Mouse (Mus musculus): ENCODE measurements around the gene Rab27a. TPM values are rescaled to one million over a fixed set of nuclear protein-coding genes. Genes with fewer than 3 reads are reported as not detected.

The Rab27a gene
- polyA plus RNA-seq, 1 experiment from 2014 or later, result 3.5 TPM

DNA sequence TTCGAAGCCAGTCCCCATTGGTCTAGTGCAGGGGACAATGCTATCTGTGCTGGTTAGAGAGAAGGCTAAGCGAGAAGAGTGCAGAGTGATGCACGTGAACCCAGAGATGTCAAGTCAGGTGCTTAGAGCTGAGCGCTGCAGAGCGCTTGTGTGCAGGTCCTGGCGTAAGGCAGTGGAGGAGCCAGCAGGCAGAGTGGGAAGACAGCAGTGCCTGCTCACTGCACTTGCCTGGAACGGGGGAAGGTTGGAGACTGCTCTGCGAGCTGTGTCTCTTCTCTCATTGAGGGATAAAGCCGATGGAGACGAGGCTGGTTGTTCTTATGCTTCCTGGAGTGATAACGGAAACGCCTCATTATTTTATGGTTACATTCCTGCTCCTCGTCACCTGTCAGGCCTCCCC is 29.9 kb upstream of the Rab27a start:
- Histone ChIP-seq H3K4me2 (no peak overlapping the region), H3K27me3 (replicated peaks) (no peaks in the 10 kb centered on the region), H3K4me1 (no peaks in the 10 kb centered on the region), H3K4me3 (no peak overlapping the region), H3K9ac (no peak overlapping the region), H3K27ac (replicated peaks) (no peak overlapping the region), H3K36me3 (peaks cover 93% of the 10 kb centered on the region), H3K9me3 (no peaks in the 10 kb centered on the region)
- WGBS, result 65% methylated on average over 13 of the region's 13 CpGs
- no peak for ATAC-seq (ENCODE audit: extremely low read depth, insufficient number of reproducible peaks, low FRiP score, low TSS enrichment)

DNA sequence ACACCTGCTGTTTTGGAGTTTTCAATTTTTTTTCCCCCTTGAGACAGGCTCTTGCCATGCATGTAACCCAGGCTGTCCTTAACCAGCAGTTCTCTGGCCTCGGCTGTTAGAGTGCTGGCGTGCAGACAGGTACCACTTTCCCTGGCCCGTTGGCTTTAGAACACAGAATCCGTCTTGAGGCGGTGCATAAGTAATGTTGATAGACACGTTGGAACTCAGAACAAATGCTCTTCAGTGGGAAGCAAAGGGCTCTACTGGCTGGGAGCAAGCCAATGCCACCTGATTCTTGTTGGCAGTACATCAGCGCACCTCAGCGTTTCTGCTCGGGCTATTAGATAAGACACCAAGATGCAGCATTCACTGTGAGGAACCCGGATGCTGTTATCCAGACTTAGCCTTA is 24.8 kb upstream of the Rab27a start:
- no peak overlapping the region for H3K4me3 ChIP-seq
- H3K36me3 ChIP-seq, result peaks cover 62% of the 10 kb centered on the region
- WGBS, result 87% methylated on average over 10 of the region's 10 CpGs
- no peaks in the 10 kb centered on the region for H3K9me3 ChIP-seq
- H3K4me1 ChIP-seq, result no peaks in the 10 kb centered on the region
- H3K9ac ChIP-seq, result no peak overlapping the region
- H3K4me2 ChIP-seq, result no peak overlapping the region
- no peak for ATAC-seq (ENCODE audit: extremely low read depth, insufficient number of reproducible peaks, low FRiP score, low TSS enrichment)
- H3K27me3 ChIP-seq (replicated peaks), result no peaks in the 10 kb centered on the region
- H3K27ac ChIP-seq (replicated peaks), result no peak overlapping the region

DNA sequence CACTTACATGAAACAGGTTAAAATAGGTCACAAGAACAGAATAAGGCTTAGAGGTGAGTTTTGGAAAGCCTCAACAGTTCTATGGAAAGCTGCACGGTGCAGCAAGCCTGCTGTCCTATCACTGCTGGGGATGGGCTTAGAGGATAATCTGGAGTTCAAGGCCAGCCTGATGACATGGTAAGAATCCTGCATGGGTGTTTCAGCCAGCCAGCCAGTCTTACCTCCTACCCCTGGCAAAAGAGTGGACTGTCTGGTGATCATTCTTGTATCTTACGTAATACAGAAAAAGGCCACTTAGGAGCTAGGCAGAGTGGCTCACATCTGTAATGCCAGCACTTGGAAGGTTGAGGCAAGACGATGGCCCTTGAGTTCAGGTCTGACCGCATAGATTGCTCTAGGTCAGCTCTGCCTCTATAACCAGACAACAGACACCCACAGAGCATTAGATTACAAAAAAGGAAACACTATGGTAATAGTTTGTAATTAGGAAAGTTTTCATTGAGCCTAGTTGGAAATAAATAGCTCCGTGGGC is 24.0 kb upstream of the Rab27a start:
- no peak overlapping the region for H3K27ac ChIP-seq (replicated peaks)
- WGBS, result 82% methylated on average over 5 of the region's 5 CpGs
- peaks cover 2% of the 10 kb centered on the region for H3K4me1 ChIP-seq
- peaks cover 57% of the 10 kb centered on the region for H3K36me3 ChIP-seq
- no peak for ATAC-seq (ENCODE audit: extremely low read depth, insufficient number of reproducible peaks, low FRiP score, low TSS enrichment)
- H3K9me3 ChIP-seq, result no peaks in the 10 kb centered on the region
- no peak overlapping the region for H3K4me2 ChIP-seq
- H3K27me3 ChIP-seq (replicated peaks), result no peaks in the 10 kb centered on the region
- no peak overlapping the region for H3K9ac ChIP-seq
- no peak overlapping the region for H3K4me3 ChIP-seq

DNA sequence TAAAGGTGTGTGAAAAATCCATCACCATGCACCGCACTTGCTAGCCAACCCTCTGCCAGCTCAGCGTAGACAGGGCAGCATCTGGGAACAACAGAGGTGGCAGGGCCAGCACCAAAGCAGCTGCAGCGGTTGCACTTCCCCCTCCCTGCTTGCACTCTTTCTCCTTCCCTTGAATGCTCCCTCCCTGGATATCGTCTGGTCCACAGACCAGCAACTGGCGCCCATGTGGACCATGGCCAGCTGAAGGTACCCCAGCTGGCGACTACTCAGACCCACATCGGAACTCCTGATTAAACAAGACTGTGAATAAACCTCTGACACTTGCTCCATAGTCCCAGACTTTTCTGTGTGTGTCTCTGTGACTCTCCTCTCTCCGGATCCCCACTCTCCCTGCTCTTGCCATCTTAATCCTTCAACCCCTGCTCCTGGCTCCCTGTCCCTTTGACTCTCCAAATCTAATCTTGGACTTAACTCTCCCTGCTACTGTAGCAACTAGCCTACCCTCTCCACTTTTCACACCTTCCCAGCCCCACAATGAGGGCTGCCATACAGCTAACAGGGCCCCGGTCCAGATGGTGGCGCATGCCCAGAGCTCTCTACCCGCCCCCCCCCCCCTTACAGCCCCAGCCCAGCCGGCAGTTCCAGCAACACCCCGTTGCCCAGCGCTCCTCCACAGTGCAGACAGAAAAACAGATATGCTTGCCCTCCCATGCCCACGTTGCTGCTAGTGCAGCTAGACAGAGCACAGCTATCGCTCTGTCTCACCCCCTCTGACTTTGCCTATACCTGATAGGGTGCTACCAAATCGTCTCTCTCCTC is 18.6 kb upstream of the Rab27a start:
- Histone ChIP-seq H3K27ac (replicated peaks) (peak overlapping the region; percentile 55), H3K9ac (peak overlapping the region; percentile 65), H3K9me3 (no peaks in the 10 kb centered on the region), H3K4me1 (peaks cover 12% of the 10 kb centered on the region), H3K4me3 (peak overlapping the region; percentile 24), H3K27me3 (replicated peaks) (no peaks in the 10 kb centered on the region), H3K36me3 (peaks cover 27% of the 10 kb centered on the region), H3K4me2 (peak overlapping the region; percentile 61)
- WGBS, result 16% methylated on average over 17 of the region's 17 CpGs
- peak; percentile 77 for ATAC-seq (ENCODE audit: extremely low read depth, insufficient number of reproducible peaks, low FRiP score, low TSS enrichment)

DNA sequence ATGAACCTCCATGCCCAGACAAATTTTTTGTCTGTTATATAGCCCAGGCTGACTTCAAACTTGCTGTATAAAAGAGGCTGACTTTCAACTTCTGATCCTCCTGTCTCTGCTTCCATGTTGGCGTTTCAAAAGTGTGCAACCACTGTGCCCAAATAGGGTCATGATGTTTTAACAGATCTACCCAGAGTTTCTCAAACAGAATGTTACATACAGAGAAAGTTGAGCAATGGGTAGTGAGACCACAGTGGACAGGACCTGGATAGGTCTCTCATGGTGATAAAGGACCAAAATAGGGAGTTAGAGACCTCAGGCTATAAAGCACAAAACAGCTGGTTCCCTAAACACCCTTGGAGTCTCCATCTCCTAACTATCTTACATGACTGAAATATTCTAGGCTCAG is 14.2 kb upstream of the Rab27a start:
- Histone ChIP-seq H3K9ac (no peak overlapping the region), H3K27me3 (replicated peaks) (no peaks in the 10 kb centered on the region), H3K9me3 (no peaks in the 10 kb centered on the region), H3K4me3 (no peak overlapping the region), H3K36me3 (peaks cover 54% of the 10 kb centered on the region), H3K4me2 (no peak overlapping the region), H3K27ac (replicated peaks) (no peak overlapping the region), H3K4me1 (peaks cover 12% of the 10 kb centered on the region)
- no peak for ATAC-seq (ENCODE audit: extremely low read depth, insufficient number of reproducible peaks, low FRiP score, low TSS enrichment)
- 81% methylated on average over 1 of the region's 1 CpGs for WGBS

DNA sequence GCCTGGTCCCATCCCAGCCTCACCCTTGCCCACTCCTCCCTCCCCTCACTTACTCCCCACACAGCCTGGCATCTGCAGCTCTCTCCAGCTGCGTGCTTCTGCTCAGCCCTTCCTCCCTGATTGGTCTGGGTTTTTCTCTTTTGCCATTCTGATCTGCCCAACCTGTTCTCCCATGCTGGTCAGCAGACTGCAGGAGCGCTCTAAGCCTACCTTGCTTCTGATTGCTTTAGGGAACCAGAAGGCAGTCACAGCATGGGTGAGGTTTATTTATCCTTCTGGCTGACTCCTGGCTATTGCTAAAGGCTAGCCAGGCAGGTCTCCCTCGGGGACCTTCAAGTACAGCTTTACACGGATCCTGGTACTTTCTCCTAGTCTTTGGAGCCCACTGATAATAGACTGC is 13.2 kb upstream of the Rab27a start:
- no peak overlapping the region for H3K9ac ChIP-seq
- H3K9me3 ChIP-seq, result no peaks in the 10 kb centered on the region
- peaks cover 3% of the 10 kb centered on the region for H3K4me1 ChIP-seq
- no peaks in the 10 kb centered on the region for H3K27me3 ChIP-seq (replicated peaks)
- 53% methylated on average over 4 of the region's 4 CpGs for WGBS
- peaks cover 61% of the 10 kb centered on the region for H3K36me3 ChIP-seq
- ATAC-seq (ENCODE audit: extremely low read depth, insufficient number of reproducible peaks, low FRiP score, low TSS enrichment), result no peak
- H3K4me2 ChIP-seq, result no peak overlapping the region
- H3K27ac ChIP-seq (replicated peaks), result no peak overlapping the region
- no peak overlapping the region for H3K4me3 ChIP-seq

DNA sequence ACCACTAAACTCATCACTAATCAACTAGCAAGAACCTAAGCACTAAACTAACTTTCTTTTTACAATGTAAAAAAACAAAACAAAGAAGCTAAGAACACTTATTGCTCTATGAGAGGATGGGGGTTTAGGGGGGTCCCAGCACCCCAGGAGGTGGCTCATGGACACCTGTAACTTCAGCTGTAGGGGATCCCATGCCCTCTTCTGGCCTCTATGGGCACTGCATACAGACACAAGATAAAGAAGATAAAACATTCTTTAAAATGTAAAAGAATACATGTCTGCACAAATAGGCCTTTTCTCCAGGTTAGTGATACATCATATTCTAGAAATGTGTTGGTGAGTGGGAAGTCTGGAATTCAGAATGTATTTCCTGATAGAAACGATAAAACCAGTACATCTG is 11.2 kb upstream of the Rab27a start:
- 84% methylated on average over 1 of the region's 1 CpGs for WGBS
- Histone ChIP-seq H3K9me3 (no peaks in the 10 kb centered on the region), H3K4me1 (peaks cover under 1% of the 10 kb centered on the region), H3K27ac (replicated peaks) (no peak overlapping the region), H3K4me2 (no peak overlapping the region), H3K27me3 (replicated peaks) (no peaks in the 10 kb centered on the region), H3K36me3 (peaks cover 60% of the 10 kb centered on the region), H3K9ac (no peak overlapping the region), H3K4me3 (no peak overlapping the region)
- no peak for ATAC-seq (ENCODE audit: extremely low read depth, insufficient number of reproducible peaks, low FRiP score, low TSS enrichment)

DNA sequence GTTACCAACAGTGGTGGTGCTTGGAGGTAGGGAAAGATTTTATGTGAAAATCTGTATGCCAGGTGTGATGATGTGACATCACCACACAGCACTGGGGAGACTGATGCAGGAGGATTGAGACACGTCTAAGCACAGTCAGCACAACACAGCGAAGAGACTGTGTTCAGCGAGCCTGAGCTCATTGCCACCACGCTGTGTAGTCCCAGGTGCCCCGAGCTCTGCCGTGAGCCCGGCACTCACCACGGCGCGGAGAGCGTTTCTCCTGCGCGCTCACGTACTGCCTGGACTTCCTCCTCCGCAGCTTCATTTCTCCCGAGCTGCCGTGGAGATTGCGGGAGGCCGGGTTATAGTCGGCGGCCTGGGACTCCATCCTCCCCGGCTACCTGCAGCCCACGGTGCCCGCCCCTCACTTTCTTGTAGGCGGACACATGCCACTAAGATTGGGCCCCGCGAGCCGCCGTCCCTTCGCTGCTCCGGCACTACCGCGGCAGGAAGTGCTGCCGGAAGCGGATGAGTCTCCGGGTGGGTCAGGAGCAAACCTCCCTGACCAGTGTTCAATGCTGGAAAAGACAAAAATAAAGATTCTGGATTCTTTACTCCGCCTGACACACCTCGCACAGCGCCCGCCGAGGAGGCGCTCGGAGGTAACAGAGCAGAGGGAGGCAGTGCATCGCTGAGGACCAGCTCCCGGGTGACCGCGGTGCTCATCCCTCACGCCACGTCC is 5.3 kb upstream of the Rab27a start:
- H3K9me3 ChIP-seq, result no peaks in the 10 kb centered on the region
- WGBS, result under 1% methylated on average over 49 of the region's 49 CpGs
- H3K4me1 ChIP-seq, result peaks cover 22% of the 10 kb centered on the region
- peaks cover 9% of the 10 kb centered on the region for H3K36me3 ChIP-seq
- peak; percentile 51 for ATAC-seq (ENCODE audit: extremely low read depth, insufficient number of reproducible peaks, low FRiP score, low TSS enrichment)
- H3K27me3 ChIP-seq (replicated peaks), result no peaks in the 10 kb centered on the region
- peak overlapping the region; percentile 94 for H3K9ac ChIP-seq
- peak overlapping the region; percentile 90 for H3K4me3 ChIP-seq
- peak overlapping the region; percentile 91 for H3K4me2 ChIP-seq
- H3K27ac ChIP-seq (replicated peaks), result peak overlapping the region; percentile 69

DNA sequence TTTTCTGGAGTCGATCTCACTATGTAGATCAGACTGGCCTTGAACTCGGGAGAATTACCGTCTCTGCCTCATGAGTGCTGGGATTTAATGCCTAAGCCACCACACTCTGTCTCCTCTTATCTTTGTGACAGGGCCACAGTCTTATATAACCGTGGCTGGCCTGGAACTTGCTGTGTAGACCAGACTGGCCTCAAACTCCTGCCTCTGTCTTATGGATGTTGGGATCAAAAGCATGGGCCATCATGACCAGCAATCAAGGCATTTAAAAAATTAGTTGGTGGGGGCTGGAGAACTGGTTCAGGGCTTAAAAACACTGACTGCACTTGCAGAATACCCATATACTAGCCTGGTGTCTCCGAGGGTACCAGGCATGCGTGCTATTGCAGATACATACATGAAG is 4.6 kb upstream of the Rab27a start, which contains the start of gene Pigb:
TSS of gene Pigb (minus strand) at position 299 of the 400 bp plus-strand sequence.
- Histone ChIP-seq H3K27me3 (replicated peaks) (no peaks in the 10 kb centered on the region), H3K27ac (replicated peaks) (peak within 1 kb of the TSS; percentile 69), H3K4me2 (peak within 1 kb of the TSS; percentile 91), H3K9me3 (no peaks in the 10 kb centered on the region), H3K36me3 (peaks cover 7% of the 10 kb centered on the region; the same call in 1 of the 2 replicates), H3K4me1 (peaks cover 29% of the 10 kb centered on the region), H3K9ac (peak within 1 kb of the TSS; percentile 94), H3K4me3 (peak within 1 kb of the TSS; percentile 90)
- no peak for ATAC-seq (ENCODE audit: extremely low read depth, insufficient number of reproducible peaks, low FRiP score, low TSS enrichment)
- WGBS, result 29% methylated on average over 6 of the region's 6 CpGs

DNA sequence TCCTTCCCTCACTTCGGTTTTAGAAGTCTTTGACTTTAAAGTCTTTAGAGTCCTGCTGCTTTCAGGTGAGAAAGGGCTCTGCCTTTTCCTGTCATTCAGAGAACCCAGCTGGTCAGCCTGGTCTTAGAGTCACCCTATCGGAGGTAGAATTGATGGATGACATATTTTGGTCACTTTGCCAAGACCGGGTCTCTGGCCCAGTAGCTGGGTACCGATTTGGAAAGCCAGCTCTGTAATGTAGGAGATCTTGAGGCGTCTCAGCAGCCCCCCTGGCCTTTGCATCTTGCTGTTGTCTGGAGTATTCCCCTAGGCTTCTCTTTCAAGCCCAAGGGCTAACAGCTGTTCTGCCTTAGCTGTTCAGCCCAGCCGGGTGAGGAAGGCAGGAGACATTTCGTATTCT is 550 bp downstream of the Rab27a start:
- H3K4me1 ChIP-seq, result peaks cover 33% of the 10 kb centered on the region
- H3K36me3 ChIP-seq, result no peaks in the 10 kb centered on the region
- H3K9ac ChIP-seq, result peak overlapping the region; percentile 85
- WGBS, result 13% methylated on average over 7 of the region's 7 CpGs
- H3K4me2 ChIP-seq, result peak overlapping the region; percentile 98
- no peak for ATAC-seq (ENCODE audit: extremely low read depth, insufficient number of reproducible peaks, low FRiP score, low TSS enrichment)
- H3K4me3 ChIP-seq, result peak overlapping the region; percentile 64
- H3K9me3 ChIP-seq, result no peaks in the 10 kb centered on the region
- no peak overlapping the region for H3K27ac ChIP-seq (replicated peaks)
- H3K27me3 ChIP-seq (replicated peaks), result no peaks in the 10 kb centered on the region

DNA sequence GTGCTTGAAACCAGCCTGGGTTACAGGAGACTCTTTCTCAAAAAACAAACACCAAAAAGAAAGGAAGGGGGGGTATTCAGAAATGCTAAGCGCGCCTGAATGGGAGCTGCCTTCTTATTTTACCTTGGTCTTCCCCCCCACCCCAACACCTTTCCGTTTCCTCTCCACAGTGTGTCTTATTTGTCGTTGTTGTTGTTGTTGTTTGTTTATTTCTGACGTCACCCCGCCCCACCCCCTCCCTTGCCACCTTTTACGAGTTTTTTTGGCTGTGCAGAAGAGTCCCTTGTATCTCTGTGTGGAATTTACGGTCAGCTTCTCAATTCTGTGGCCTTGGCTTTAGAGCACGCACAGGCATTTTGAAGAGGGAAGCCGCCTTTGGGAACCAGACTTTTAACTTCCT is 1.1 kb downstream of the Rab27a start:
- Histone ChIP-seq H3K4me3 (peak overlapping the region; percentile 64), H3K9me3 (no peaks in the 10 kb centered on the region), H3K4me2 (peak overlapping the region; percentile 98), H3K36me3 (no peaks in the 10 kb centered on the region), H3K27ac (replicated peaks) (no peak overlapping the region), H3K4me1 (peaks cover 28% of the 10 kb centered on the region), H3K9ac (peak overlapping the region; percentile 85; the same call in 1 of the 2 replicates), H3K27me3 (replicated peaks) (no peaks in the 10 kb centered on the region)
- no peak for ATAC-seq (ENCODE audit: extremely low read depth, insufficient number of reproducible peaks, low FRiP score, low TSS enrichment)
- 66% methylated on average over 10 of the region's 10 CpGs for WGBS
